Mouse (Mus musculus): ENCODE data around the gene Sirt3.

DNA sequence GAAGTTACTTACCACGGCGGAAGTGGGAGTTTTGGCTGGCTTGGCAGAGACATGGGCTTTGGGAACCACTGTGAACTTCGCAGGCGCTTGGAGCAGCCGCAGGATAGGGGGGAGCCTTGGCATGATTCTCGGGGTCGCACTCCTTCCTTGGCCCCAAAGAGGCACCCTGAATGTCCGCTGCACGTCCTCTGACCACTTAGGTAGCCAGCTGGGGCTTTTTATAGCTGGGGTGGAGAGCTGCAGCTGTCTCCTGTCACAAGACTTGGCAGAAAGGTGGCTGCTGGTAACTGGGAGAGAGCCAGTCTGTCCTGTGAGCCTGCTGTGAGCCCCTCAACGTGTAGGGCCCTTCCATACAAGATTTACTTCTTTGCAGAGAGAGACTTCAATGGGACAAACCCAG lies 18.1 kb upstream of the Sirt3 start, which contains the start of gene Cox8b:
- no peak for TF ChIP-seq CTCF (IDR thresholded peaks at IDR 0.05; ENCODE audit: extremely low read depth, insufficient read length, insufficient replicate concordance, low read depth, low read length)
- no peak for TF ChIP-seq POLR2A (IDR thresholded peaks at IDR 0.05; ENCODE audit: low read depth, low read length)

All from small intestine, adult 2 months (tissue).